Mouse (Mus musculus): ENCODE measurements around the gene Egfl7. TPM values are rescaled to one million over a fixed set of nuclear protein-coding genes. Genes with fewer than 3 reads are reported as not detected.
A peak's percentile ranks its signal among the peaks of the same experiment; 100 is the strongest.

Egfl7 gene
- polyA plus RNA-seq, 1 experiment from 2014 or later: 55.1 TPM

DNA sequence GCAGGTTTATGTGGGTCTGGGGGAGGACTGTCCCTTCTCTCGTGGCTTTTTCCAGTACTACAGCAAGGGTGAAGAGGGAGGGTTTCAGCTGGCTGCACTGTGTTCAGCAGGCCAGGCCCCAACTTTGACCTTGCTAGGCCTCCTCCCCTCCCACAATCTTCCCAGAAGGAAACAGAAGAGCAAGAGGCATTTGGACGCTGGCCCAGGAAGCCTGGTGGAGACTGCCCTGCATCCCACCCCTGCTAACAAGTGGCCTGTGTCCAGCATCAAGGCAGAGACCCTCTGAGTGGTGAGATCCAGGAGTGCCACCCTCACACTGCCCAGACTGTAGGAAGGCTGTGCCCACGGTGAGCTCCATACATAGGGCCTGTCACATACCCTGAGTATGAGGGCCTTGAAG, 35.5 kb upstream of the Egfl7 start:
- H3K4me3 ChIP-seq (replicated peaks): no peak overlapping the region
- no peak overlapping the region for H3K27ac ChIP-seq (replicated peaks)
- H3K4me1 ChIP-seq (replicated peaks): peaks cover 5% of the 10 kb centered on the region
- H3K4me2 ChIP-seq: no peak overlapping the region
- H3K36me3 ChIP-seq (replicated peaks): no peaks in the 10 kb centered on the region
- ATAC-seq (ENCODE audit: insufficient read depth): peak; percentile 32; the same call in 1 of the 2 replicates
- no peak overlapping the region for H3K9ac ChIP-seq
- no peaks in the 10 kb centered on the region for H3K9me3 ChIP-seq (replicated peaks)
- WGBS (ENCODE audit: insufficient replicate concordance): 56% methylated on average over 3 of the region's 3 CpGs
- peaks cover 10% of the 10 kb centered on the region for H3K27me3 ChIP-seq

DNA sequence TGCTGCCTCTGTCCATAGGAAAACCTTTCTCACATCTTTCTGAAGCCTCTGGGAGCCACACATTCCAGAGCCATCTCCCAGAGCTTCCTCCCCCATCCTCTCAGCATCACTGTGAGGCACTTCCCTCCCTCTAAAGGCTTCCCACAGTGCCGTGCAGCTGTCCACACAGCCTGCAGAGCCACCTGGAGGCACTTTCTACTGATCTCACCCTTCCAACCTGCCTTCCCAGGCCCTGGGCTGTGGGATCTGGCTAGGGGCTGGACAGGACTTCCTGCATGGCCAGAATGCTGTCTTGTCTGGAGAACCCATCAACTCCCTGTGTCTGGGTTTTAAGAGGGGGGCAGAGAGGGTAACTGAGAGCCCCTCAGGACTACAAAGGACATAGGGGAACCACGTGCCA, 32.3 kb upstream of the Egfl7 start:
- no peak for ATAC-seq (ENCODE audit: insufficient read depth)
- Histone ChIP-seq H3K27ac (replicated peaks) (no peak overlapping the region), H3K4me3 (replicated peaks) (no peak overlapping the region), H3K36me3 (replicated peaks) (no peaks in the 10 kb centered on the region), H3K4me2 (no peak overlapping the region), H3K27me3 (no peaks in the 10 kb centered on the region), H3K9ac (no peak overlapping the region), H3K4me1 (replicated peaks) (peaks cover 26% of the 10 kb centered on the region), H3K9me3 (replicated peaks) (no peaks in the 10 kb centered on the region)
- 24% methylated on average over 2 of the region's 2 CpGs for WGBS (ENCODE audit: insufficient replicate concordance)

DNA sequence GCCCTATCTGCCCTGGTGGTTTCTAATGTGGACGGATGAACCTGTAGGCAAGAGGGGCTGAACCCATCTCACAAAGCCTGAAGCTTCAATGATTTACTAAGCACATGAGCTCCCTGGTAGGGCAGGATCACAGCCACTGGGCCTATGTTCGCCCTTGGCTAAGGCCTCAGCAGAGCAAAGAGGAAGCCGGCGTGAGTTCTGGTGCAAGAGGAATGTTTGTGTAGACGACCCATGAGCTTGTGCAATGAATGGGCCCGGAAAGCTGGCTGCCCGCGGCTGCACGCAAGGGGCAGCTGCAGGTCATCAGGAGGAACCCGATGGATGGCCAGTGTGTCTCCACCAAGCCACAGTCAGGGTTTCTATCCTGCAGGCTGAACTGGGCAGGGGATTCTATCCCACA, 30.0 kb upstream of the Egfl7 start:
- peaks cover 4% of the 10 kb centered on the region; the same call in 1 of the 2 replicates for H3K27me3 ChIP-seq
- no peaks in the 10 kb centered on the region for H3K36me3 ChIP-seq (replicated peaks)
- no peaks in the 10 kb centered on the region for H3K9me3 ChIP-seq (replicated peaks)
- no peak overlapping the region for H3K4me2 ChIP-seq
- H3K27ac ChIP-seq (replicated peaks): peak overlapping the region; percentile 41; the same call in 1 of the 2 replicates
- H3K9ac ChIP-seq: no peak overlapping the region
- peak; percentile 51 for ATAC-seq (ENCODE audit: insufficient read depth)
- 23% methylated on average over 10 of the region's 10 CpGs for WGBS (ENCODE audit: insufficient replicate concordance)
- H3K4me1 ChIP-seq (replicated peaks): peaks cover 34% of the 10 kb centered on the region
- no peak overlapping the region for H3K4me3 ChIP-seq (replicated peaks)

DNA sequence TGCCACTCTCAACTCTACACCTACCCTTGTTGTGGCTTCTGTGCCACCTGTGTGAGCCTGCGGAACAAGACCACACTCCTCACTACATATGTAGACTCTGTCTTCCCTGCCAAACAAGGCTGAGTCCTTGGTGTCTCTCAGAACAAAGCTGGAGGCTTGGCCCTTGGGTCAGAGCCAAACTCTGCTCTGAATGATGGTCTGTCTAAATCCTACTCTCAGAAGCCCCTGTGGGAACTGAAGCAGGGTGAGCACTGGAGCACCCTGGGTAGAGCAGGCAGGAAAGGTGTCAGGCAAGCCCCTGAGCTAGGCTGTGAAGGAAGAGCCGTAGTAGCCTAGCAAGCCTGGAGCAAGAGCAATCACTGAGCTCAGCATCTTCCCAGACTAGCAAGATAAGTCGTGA, 29.6 kb upstream of the Egfl7 start:
- H3K9ac ChIP-seq: no peak overlapping the region
- no peak overlapping the region for H3K4me2 ChIP-seq
- H3K9me3 ChIP-seq (replicated peaks): no peaks in the 10 kb centered on the region
- no peaks in the 10 kb centered on the region for H3K36me3 ChIP-seq (replicated peaks)
- 43% methylated on average over 3 of the region's 3 CpGs for WGBS (ENCODE audit: insufficient replicate concordance)
- no peak for ATAC-seq (ENCODE audit: insufficient read depth)
- H3K27ac ChIP-seq (replicated peaks): peak overlapping the region; percentile 41; the same call in 1 of the 2 replicates
- H3K4me3 ChIP-seq (replicated peaks): no peak overlapping the region
- peaks cover 38% of the 10 kb centered on the region for H3K4me1 ChIP-seq (replicated peaks)
- H3K27me3 ChIP-seq: peaks cover 4% of the 10 kb centered on the region; the same call in 1 of the 2 replicates

DNA sequence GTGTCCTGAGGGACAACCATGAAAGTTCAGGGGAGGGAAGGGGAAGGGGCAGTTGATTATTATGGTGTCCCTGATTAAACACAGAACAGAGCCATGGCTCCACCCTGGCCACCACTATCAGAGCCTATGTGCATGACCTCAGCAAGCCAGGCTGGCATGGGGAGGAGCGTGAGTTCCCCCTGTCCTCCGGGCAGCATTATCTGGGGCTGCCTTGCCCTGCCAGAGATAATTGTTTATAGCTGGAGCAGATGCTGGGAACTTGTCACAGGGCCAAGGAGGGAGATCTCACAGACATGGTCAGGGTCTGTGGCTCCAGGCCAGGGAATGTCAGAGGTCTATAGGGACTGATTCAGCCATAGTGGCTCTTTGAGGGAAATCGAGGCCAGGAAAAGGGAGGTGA, 29.0 kb upstream of the Egfl7 start:
- Histone ChIP-seq H3K9ac (no peak overlapping the region), H3K4me1 (replicated peaks) (peaks cover 43% of the 10 kb centered on the region), H3K4me3 (replicated peaks) (no peak overlapping the region), H3K27ac (replicated peaks) (peak overlapping the region; percentile 41; the same call in 1 of the 2 replicates), H3K36me3 (replicated peaks) (no peaks in the 10 kb centered on the region), H3K27me3 (peaks cover 4% of the 10 kb centered on the region; the same call in 1 of the 2 replicates), H3K9me3 (replicated peaks) (no peaks in the 10 kb centered on the region), H3K4me2 (no peak overlapping the region)
- 33% methylated on average over 3 of the region's 3 CpGs for WGBS (ENCODE audit: insufficient replicate concordance)
- ATAC-seq (ENCODE audit: insufficient read depth): no peak

DNA sequence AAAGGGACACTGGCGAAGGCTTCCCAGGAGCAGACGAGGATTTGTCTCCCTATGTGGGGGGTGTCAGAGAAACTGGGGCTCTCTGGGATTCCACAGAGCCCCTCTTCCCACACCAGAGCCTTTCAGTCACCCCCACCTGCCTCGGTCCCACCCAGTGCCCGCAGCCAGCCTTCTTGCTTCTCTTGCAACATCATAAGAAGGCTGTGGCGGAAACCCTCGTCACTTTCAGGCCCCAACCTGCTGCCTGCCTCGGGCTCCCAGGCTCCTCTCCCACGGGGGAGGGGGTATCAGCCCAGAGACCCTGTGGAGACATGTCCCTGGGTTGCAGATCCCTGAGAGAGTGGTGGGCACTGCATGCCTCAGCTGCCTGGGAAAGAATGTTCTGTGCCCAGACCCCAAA, 28.4 kb upstream of the Egfl7 start:
- ATAC-seq (ENCODE audit: insufficient read depth): no peak
- H3K9me3 ChIP-seq (replicated peaks): no peaks in the 10 kb centered on the region
- H3K4me2 ChIP-seq: no peak overlapping the region
- H3K9ac ChIP-seq: no peak overlapping the region
- peaks cover 48% of the 10 kb centered on the region for H3K4me1 ChIP-seq (replicated peaks)
- no peak overlapping the region for H3K4me3 ChIP-seq (replicated peaks)
- no peak overlapping the region for H3K27ac ChIP-seq (replicated peaks)
- no peaks in the 10 kb centered on the region for H3K36me3 ChIP-seq (replicated peaks)
- peaks cover 4% of the 10 kb centered on the region; the same call in 1 of the 2 replicates for H3K27me3 ChIP-seq
- 31% methylated on average over 8 of the region's 8 CpGs for WGBS (ENCODE audit: insufficient replicate concordance)

DNA sequence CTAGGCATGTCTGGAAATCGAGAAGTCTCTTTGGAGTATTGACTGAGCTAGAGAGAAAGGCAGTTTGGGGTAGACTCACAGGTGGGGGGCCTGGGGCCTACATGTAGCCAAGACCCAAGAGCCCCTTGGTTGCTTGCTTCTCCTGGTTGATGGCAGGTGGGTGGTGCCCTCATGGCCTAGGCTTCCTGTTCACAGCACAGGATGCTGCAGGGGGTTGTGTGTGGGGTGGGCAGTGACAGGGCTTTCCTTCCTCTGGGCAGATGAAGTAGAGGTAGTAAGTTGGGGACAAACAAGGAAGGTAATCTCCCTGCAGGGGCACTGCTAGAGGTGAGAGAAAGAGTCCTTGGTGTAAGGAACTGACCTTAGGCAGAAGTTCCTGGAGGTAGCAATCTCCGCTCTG, 27.7 kb upstream of the Egfl7 start:
- H3K27me3 ChIP-seq: peaks cover 4% of the 10 kb centered on the region; the same call in 1 of the 2 replicates
- no peak overlapping the region for H3K9ac ChIP-seq
- H3K9me3 ChIP-seq (replicated peaks): no peaks in the 10 kb centered on the region
- no peak overlapping the region for H3K4me2 ChIP-seq
- ATAC-seq (ENCODE audit: insufficient read depth): no peak
- 57% methylated on average over 2 of the region's 2 CpGs for WGBS (ENCODE audit: insufficient replicate concordance)
- H3K4me1 ChIP-seq (replicated peaks): peaks cover 54% of the 10 kb centered on the region
- no peaks in the 10 kb centered on the region for H3K36me3 ChIP-seq (replicated peaks)
- H3K4me3 ChIP-seq (replicated peaks): no peak overlapping the region
- H3K27ac ChIP-seq (replicated peaks): no peak overlapping the region; the same call in 1 of the 2 replicates

DNA sequence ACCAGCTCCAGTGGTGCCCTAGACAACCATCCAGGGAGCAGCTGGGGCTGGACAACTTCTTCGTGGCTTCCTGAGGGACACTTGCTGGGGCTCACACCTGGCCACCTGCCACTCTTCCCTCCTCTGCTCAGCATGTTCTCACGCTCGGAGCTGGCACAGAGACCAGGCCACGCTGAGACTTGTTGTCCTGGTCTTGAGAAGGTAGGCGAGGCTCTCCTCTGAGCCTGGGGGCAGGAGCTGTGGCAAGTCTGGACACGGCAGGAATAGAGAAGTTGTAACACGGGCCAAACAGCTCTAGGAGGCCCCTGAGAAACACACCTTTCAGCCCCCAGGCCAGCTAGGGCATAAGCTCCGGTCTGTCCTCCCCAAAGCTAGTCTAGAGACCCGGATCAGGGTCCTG, 25.9 kb upstream of the Egfl7 start:
- H3K27me3 ChIP-seq: peaks cover 4% of the 10 kb centered on the region; the same call in 1 of the 2 replicates
- no peak overlapping the region for H3K27ac ChIP-seq (replicated peaks)
- no peak overlapping the region for H3K4me2 ChIP-seq
- H3K9ac ChIP-seq: no peak overlapping the region
- no peaks in the 10 kb centered on the region for H3K36me3 ChIP-seq (replicated peaks)
- H3K9me3 ChIP-seq (replicated peaks): no peaks in the 10 kb centered on the region
- H3K4me3 ChIP-seq (replicated peaks): no peak overlapping the region
- ATAC-seq (ENCODE audit: insufficient read depth): no peak
- H3K4me1 ChIP-seq (replicated peaks): peaks cover 53% of the 10 kb centered on the region
- WGBS (ENCODE audit: insufficient replicate concordance): 49% methylated on average over 9 of the region's 9 CpGs

DNA sequence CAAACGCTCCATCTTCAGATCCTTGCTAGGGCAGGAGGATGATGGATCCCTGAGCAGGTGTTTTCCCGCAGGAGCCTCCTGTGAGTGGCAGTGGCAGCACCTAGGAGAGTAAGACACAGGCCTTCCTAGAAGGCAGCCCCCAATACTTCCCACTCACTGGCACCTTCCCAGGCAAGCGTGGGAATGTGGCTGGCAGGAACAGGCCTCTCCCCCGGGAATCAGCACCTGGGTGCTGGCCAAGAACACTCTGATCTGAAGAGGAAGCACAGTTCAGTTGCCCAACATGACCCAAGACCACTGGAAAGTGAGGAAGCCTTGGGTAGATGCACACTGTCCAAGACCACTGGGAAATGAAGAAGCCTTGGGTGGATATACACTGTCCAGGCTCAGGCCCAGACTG, 24.7 kb upstream of the Egfl7 start:
- Histone ChIP-seq H3K9me3 (replicated peaks) (no peaks in the 10 kb centered on the region), H3K27ac (replicated peaks) (no peak overlapping the region), H3K4me2 (no peak overlapping the region), H3K4me1 (replicated peaks) (peaks cover 43% of the 10 kb centered on the region), H3K27me3 (peaks cover 4% of the 10 kb centered on the region; the same call in 1 of the 2 replicates), H3K4me3 (replicated peaks) (no peak overlapping the region), H3K36me3 (replicated peaks) (no peaks in the 10 kb centered on the region), H3K9ac (no peak overlapping the region)
- ATAC-seq (ENCODE audit: insufficient read depth): no peak
- WGBS (ENCODE audit: insufficient replicate concordance): 49% methylated on average over 4 of the region's 4 CpGs

DNA sequence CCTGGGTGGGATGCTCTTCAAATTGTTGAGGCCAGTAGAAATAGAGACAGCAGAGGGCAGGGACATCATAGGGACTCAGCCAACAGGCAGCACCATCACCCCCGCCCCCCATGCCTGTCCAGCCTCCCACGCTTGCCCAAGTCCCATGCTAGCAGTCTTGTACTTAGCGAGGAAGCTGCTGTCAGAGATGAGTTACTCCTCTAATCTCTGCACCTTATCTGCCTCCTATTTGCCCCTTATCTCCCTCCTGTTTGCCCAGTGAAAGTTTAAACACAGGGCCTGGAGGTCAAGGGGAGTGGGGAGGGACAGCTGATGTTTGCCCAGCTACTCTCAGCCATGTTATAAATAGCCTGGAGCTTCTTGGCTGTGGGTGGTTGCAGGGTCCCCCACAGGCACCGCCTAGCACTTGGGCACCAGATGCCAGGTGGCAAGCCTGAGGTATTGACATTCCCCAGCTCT, 23.2 kb upstream of the Egfl7 start:
- H3K36me3 ChIP-seq (replicated peaks): no peaks in the 10 kb centered on the region
- H3K27me3 ChIP-seq: peaks cover 9% of the 10 kb centered on the region; the same call in 1 of the 2 replicates
- WGBS (ENCODE audit: insufficient replicate concordance): 48% methylated on average over 4 of the region's 4 CpGs
- H3K4me2 ChIP-seq: no peak overlapping the region
- no peaks in the 10 kb centered on the region for H3K9me3 ChIP-seq (replicated peaks)
- H3K27ac ChIP-seq (replicated peaks): no peak overlapping the region
- no peak overlapping the region for H3K9ac ChIP-seq
- ATAC-seq (ENCODE audit: insufficient read depth): peak; percentile 38
- H3K4me3 ChIP-seq (replicated peaks): no peak overlapping the region
- H3K4me1 ChIP-seq (replicated peaks): peaks cover 41% of the 10 kb centered on the region

DNA sequence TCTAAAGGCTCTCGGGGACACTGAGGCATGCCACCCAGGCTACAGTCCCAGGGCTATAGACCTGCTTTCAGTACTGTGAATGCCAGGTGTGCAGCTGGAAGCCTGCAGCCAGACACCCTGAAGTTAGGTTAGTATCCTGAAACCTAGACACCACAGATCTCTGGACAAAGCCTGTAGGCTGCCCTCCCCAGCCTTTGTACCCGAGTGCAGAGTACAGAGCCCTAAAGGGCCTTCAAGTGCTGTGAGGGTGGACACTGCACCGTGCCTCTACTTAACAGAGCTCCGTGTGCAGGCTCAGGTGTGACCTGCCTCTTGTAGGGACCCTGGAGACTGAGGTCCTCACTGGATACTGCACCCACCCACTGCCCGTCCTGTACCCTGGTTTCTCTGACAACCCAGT, 19.3 kb upstream of the Egfl7 start:
- Histone ChIP-seq H3K27ac (replicated peaks) (no peak overlapping the region), H3K4me1 (replicated peaks) (peaks cover 24% of the 10 kb centered on the region; the same call in 1 of the 2 replicates), H3K9ac (no peak overlapping the region), H3K36me3 (replicated peaks) (no peaks in the 10 kb centered on the region), H3K9me3 (replicated peaks) (no peaks in the 10 kb centered on the region), H3K4me2 (no peak overlapping the region), H3K4me3 (replicated peaks) (no peak overlapping the region), H3K27me3 (peaks cover 5% of the 10 kb centered on the region; the same call in 1 of the 2 replicates)
- 57% methylated on average over 5 of the region's 5 CpGs for WGBS (ENCODE audit: insufficient replicate concordance)
- no peak for ATAC-seq (ENCODE audit: insufficient read depth)
